Mouse (Mus musculus): Measurements from ENCODE around the gene Fam117a. TPM values are rescaled to one million over a fixed set of nuclear protein-coding genes. Genes with fewer than 3 reads are reported as not detected.

Gene Fam117a
- 19.2 and 20.9 TPM in 2 replicates for polyA plus RNA-seq (2016; fragmentation: Nextera tagmentation; extraction: Ambion mirVana)

DNA sequence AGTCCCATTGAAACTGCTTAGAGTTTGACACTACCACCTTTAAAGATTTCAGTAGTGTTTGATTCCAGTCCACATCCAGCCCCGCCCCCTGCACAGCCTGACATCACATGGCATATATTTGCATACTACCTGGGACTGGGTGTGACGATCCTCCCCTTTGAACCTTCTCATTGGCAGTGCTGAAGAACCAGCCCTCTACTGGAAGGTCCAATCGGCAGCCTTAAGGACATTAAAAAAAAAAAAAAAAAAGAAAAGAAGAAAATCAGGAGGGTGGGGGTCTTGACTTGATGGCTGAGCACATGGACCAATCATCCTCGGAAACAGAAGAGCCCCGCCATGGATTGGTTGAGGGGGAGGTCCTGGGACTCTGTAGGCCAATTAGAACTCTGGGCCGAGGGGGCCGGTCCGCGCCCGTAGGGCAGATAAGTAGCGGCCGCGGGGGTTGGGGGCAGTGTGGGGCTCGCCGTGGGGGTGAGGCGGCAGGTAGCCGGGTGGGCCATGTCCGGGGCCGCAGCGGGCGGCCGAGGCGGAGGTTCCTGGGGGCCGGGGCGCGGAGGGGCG is at the start of gene Fam117a:
Gene Fam117a, plus strand, starts transcription at position 451 of the 561 bp plus-strand sequence.
- H3K4me3 ChIP-seq (replicated peaks), result peak within 1 kb of the TSS; percentile 91
- no peaks in the 10 kb centered on the region for H3K36me3 ChIP-seq
- peaks cover 31% of the 10 kb centered on the region for H3K4me1 ChIP-seq (replicated peaks)
- ATAC-seq (ENCODE audit: insufficient number of reproducible peaks, insufficient read depth, low FRiP score, low TSS enrichment, low read depth), result peak; percentile 97
- peak within 1 kb of the TSS; percentile 92 for H3K9ac ChIP-seq (replicated peaks)
- no peaks in the 10 kb centered on the region for H3K27me3 ChIP-seq
- under 1% methylated on average over 15 of the region's 27 CpGs for WGBS
- no peaks in the 10 kb centered on the region for H3K9me3 ChIP-seq
- peak within 1 kb of the TSS; percentile 75 for H3K4me2 ChIP-seq
- peak within 1 kb of the TSS; percentile 81; the same call in 1 of the 2 replicates for H3K27ac ChIP-seq

DNA sequence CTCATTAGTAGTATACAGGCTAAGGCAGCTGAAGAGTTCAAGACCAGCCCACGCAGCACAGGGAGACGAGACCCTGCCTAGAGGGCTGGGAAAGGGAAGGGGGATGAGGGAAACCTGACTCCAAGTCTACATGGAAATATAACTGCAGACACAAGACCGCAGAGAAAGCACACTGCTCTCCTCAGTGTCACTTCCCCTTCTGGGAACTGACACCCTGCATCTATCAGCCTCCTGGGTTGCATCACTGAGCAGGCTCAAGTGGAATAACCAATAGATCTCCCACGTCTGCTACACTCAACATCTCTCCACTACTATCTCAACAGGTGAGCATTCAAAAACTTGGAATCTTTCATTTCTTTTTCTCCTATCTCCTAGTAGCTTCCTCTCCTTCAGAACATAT is 44.8 kb upstream of the Fam117a start:
- 83% methylated on average over 4 of the region's 4 CpGs for WGBS
- Histone ChIP-seq H3K27ac (no peak overlapping the region), H3K36me3 (peaks cover 90% of the 10 kb centered on the region)

DNA sequence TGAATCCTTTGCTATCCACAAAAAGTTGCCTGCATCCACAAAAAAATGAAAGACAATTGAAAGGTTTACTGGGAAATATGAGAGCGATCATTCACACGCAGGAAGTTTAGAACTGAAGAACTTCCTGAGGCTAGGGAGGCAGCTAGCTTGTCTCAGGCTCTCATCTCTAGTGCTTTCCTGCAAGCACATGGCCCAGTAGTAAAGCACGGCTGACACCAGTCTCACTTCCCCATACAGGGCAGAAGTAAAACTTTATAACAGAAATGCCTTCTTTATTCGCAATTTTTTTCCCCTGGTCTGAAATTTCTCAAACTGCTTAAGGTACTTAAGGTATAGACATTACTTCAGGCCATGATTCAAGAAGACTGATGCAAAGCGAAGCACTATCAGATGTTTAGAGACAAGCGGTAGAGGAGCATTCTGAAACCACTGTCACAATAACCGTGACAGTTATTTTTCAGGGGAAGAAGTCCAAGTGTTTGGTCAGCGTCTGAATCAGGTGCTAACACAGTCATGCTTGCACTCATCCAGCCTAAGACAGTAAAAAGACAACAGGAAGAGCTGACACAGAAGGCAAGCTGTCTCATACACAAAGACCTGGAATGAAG is 43.7 kb upstream of the Fam117a start:
- peaks cover 91% of the 10 kb centered on the region for H3K36me3 ChIP-seq
- no peak overlapping the region for H3K27ac ChIP-seq
- H3K9me3 ChIP-seq, result no peaks in the 10 kb centered on the region
- WGBS, result 90% methylated on average over 8 of the region's 8 CpGs
- H3K4me3 ChIP-seq (replicated peaks), result no peak overlapping the region
- H3K4me2 ChIP-seq, result no peak overlapping the region
- no peaks in the 10 kb centered on the region for H3K27me3 ChIP-seq
- no peaks in the 10 kb centered on the region for H3K4me1 ChIP-seq (replicated peaks)
- ATAC-seq (ENCODE audit: insufficient number of reproducible peaks, insufficient read depth, low FRiP score, low TSS enrichment, low read depth), result no peak
- H3K9ac ChIP-seq (replicated peaks), result no peak overlapping the region

More for the DNA sequence above, 44.8 kb upstream of the Fam117a start:
- no peak for ATAC-seq (ENCODE audit: insufficient number of reproducible peaks, insufficient read depth, low FRiP score, low TSS enrichment, low read depth)
- no peaks in the 10 kb centered on the region for H3K27me3 ChIP-seq
- H3K9ac ChIP-seq (replicated peaks), result no peak overlapping the region
- H3K4me2 ChIP-seq, result no peak overlapping the region
- no peaks in the 10 kb centered on the region for H3K4me1 ChIP-seq (replicated peaks)
- no peak overlapping the region for H3K4me3 ChIP-seq (replicated peaks)
- H3K9me3 ChIP-seq, result no peaks in the 10 kb centered on the region

DNA sequence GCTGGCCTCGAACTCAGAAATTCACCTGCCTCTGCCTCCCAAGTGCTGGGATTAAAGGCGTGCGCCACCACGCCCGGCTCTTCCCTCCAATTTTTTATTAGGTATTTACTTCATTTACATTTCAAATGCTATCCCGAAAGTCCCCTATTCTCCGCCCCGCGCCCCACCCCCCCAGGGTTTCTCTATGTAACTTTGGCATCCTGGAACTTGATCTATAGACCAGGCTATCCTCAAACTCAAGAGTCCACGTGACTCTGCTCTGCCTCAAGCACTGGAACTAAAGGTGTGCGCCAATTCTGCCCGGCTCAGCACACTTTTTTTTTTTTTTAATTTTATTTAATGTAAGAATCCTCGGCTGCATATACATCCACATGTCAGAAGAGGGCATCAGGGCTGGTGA is 41.1 kb upstream of the Fam117a start:
- H3K27me3 ChIP-seq, result no peaks in the 10 kb centered on the region
- H3K36me3 ChIP-seq, result peaks cover 90% of the 10 kb centered on the region
- no peak overlapping the region for H3K4me3 ChIP-seq (replicated peaks)
- 95% methylated on average over 13 of the region's 13 CpGs for WGBS
- no peak overlapping the region for H3K4me2 ChIP-seq
- no peaks in the 10 kb centered on the region for H3K9me3 ChIP-seq
- H3K27ac ChIP-seq, result no peak overlapping the region
- H3K4me1 ChIP-seq (replicated peaks), result no peaks in the 10 kb centered on the region
- H3K9ac ChIP-seq (replicated peaks), result no peak overlapping the region
- no peak for ATAC-seq (ENCODE audit: insufficient number of reproducible peaks, insufficient read depth, low FRiP score, low TSS enrichment, low read depth)

DNA sequence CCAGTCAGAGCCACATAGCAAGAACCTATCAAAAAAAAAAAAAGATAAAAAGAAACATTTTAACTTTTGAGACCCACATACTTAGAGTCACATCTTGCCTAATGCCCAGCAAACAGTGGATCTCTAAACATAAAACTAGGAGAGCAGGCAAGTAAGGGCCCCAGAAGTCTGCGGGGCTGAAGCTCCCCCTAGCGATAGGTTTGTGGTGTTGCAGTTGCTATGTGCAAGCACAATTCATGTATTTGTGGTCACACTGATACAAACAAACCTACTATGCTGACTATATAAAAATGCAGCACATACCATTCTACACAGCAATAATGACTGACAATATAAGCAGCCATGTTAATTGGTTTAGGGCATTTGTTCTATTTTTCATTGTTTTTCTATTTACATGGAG is 38.7 kb upstream of the Fam117a start:
- peaks cover 90% of the 10 kb centered on the region for H3K36me3 ChIP-seq
- ATAC-seq (ENCODE audit: insufficient number of reproducible peaks, insufficient read depth, low FRiP score, low TSS enrichment, low read depth), result no peak
- 34% methylated on average over 2 of the region's 2 CpGs for WGBS
- H3K4me1 ChIP-seq (replicated peaks), result no peaks in the 10 kb centered on the region
- H3K27ac ChIP-seq, result no peak overlapping the region
- no peak overlapping the region for H3K9ac ChIP-seq (replicated peaks)
- no peaks in the 10 kb centered on the region for H3K9me3 ChIP-seq
- no peak overlapping the region for H3K4me2 ChIP-seq
- H3K27me3 ChIP-seq, result no peaks in the 10 kb centered on the region
- no peak overlapping the region for H3K4me3 ChIP-seq (replicated peaks)

DNA sequence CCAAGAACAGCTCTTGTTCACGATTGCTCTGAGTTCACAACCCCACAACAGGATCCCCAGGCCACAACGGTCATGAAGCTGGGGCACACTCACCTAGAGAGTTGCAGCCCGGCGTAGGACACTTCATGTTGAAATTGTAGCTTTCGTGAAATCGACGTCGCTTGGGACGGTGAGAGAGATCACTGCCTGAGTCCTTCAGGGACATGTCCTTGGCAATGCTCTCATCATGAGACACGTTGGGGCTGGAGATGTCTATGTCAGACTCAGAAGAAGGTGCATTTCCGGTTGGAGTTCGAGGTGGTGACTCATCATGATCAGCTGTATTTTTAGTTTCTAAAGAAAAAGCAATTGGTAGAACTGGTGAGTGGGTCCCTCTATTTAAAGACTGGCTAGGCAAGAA is 36.9 kb upstream of the Fam117a start:
- Histone ChIP-seq H3K4me2 (no peak overlapping the region), H3K4me3 (replicated peaks) (no peak overlapping the region), H3K27me3 (no peaks in the 10 kb centered on the region), H3K27ac (no peak overlapping the region), H3K36me3 (peaks cover 90% of the 10 kb centered on the region), H3K9me3 (no peaks in the 10 kb centered on the region), H3K4me1 (replicated peaks) (no peaks in the 10 kb centered on the region), H3K9ac (replicated peaks) (no peak overlapping the region)
- WGBS, result 93% methylated on average over 12 of the region's 12 CpGs
- ATAC-seq (ENCODE audit: insufficient number of reproducible peaks, insufficient read depth, low FRiP score, low TSS enrichment, low read depth), result no peak

DNA sequence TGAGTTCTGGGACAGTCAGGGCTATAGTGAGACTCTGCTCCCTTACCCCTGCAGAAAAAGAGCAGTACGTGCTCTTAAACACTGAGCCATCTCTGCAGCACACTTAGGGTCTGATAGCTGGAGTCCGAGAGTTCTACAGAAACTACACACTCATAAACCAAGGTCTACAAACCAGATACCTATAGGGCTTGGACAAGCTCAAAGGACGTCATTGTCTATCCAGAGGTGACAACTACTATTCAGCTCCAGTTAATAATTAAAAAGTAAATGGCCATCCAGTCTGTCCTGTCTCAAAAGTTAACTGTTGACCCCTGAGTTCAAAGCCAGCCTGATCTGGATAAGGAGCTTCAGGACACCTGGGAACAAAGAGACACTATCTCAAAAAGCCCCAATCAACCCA is 35.0 kb upstream of the Fam117a start:
- Histone ChIP-seq H3K9ac (replicated peaks) (no peak overlapping the region), H3K4me3 (replicated peaks) (no peak overlapping the region), H3K27me3 (no peaks in the 10 kb centered on the region), H3K9me3 (no peaks in the 10 kb centered on the region), H3K27ac (no peak overlapping the region), H3K4me2 (no peak overlapping the region), H3K36me3 (peaks cover 95% of the 10 kb centered on the region), H3K4me1 (replicated peaks) (no peaks in the 10 kb centered on the region)
- 95% methylated on average over 3 of the region's 3 CpGs for WGBS
- no peak for ATAC-seq (ENCODE audit: insufficient number of reproducible peaks, insufficient read depth, low FRiP score, low TSS enrichment, low read depth)

DNA sequence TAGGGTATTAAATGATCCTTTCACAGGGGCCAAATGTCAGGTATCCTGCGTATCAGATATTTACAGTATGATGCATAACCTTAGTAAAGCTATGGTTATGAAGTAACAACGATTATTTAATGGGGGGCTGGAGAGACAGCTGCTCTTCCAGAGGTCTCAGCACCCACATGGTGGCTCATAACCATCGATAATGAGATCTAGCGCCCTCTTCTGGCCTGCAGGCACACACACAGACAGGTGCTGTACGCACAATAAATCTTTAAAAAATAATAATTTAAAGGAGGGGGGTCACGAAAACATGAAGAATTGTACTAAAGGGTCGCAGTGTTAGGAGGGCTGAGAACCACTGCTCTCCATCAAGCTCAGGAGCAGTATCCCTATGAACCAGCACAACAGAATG is 31.2 kb upstream of the Fam117a start:
- Histone ChIP-seq H3K4me1 (replicated peaks) (peaks cover 11% of the 10 kb centered on the region), H3K36me3 (peaks cover 57% of the 10 kb centered on the region), H3K27ac (no peak overlapping the region), H3K4me2 (no peak overlapping the region), H3K27me3 (no peaks in the 10 kb centered on the region), H3K9me3 (no peaks in the 10 kb centered on the region), H3K4me3 (replicated peaks) (no peak overlapping the region), H3K9ac (replicated peaks) (no peak overlapping the region)
- WGBS, result 89% methylated on average over 7 of the region's 7 CpGs
- ATAC-seq (ENCODE audit: insufficient number of reproducible peaks, insufficient read depth, low FRiP score, low TSS enrichment, low read depth), result no peak

DNA sequence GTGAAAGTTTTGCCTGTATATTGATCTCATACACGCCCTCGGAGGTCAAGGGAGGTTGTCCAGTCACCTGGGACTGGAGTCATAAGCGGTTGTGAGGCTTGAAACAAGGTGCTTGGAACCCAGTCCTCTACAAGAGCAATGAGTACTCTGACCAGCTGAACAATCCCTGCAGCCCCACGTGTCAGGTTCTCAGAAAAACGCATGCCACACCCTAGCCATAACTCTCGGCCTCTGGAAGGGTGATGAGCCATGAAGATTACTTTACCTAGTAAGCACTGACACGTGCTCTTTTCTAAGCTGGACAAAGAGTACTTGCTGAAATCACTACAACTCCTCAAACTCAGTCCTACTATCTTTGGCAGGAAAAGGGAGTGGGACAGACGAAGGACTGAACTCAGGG is 29.3 kb upstream of the Fam117a start:
- no peak overlapping the region for H3K4me3 ChIP-seq (replicated peaks)

DNA sequence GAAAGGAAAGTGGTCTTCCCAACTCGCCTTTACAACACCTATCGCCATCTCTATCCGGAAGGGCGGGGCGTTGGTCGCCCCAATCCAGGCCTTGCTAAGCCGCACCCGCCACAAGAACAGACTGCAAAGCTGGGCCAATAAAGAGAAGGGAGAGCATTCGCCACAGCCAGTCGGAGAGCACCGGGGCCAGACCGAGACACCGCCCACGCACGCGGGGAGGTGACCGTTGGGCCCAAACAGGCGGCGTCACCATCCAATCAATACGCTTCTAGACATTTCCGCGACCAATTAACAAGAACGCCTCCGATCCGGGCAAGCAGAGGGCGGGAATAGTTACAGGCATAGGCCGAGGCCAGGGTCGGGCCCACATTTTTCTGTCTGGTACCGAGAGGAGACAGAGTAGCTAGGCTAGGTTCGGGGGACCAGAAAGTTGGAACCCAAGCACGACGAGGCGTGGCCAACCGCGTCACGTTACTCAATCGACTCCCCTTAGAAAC is 27.3 kb upstream of the Fam117a start:
- WGBS, result under 1% methylated on average over 37 of the region's 37 CpGs
- peak overlapping the region; percentile 85 for H3K4me3 ChIP-seq (replicated peaks)
- peak; percentile 96 for ATAC-seq (ENCODE audit: insufficient number of reproducible peaks, insufficient read depth, low FRiP score, low TSS enrichment, low read depth)
- no peaks in the 10 kb centered on the region for H3K9me3 ChIP-seq
- peak overlapping the region; percentile 82 for H3K4me2 ChIP-seq
- peak overlapping the region; percentile 95 for H3K27ac ChIP-seq
- H3K36me3 ChIP-seq, result peaks cover 18% of the 10 kb centered on the region
- no peaks in the 10 kb centered on the region for H3K27me3 ChIP-seq
- H3K4me1 ChIP-seq (replicated peaks), result peaks cover 18% of the 10 kb centered on the region
- H3K9ac ChIP-seq (replicated peaks), result peak overlapping the region; percentile 93

More for the DNA sequence above, 29.3 kb upstream of the Fam117a start:
- Histone ChIP-seq H3K4me1 (replicated peaks) (peaks cover 18% of the 10 kb centered on the region), H3K9ac (replicated peaks) (0 out of 2 replicates have a peak overlapping the region, but pooled peaks have one; percentile 4), H3K36me3 (peaks cover 38% of the 10 kb centered on the region), H3K9me3 (no peaks in the 10 kb centered on the region), H3K4me2 (no peak overlapping the region), H3K27ac (no peak overlapping the region), H3K27me3 (no peaks in the 10 kb centered on the region)
- ATAC-seq (ENCODE audit: insufficient number of reproducible peaks, insufficient read depth, low FRiP score, low TSS enrichment, low read depth), result no peak
- 87% methylated on average over 8 of the region's 8 CpGs for WGBS

DNA sequence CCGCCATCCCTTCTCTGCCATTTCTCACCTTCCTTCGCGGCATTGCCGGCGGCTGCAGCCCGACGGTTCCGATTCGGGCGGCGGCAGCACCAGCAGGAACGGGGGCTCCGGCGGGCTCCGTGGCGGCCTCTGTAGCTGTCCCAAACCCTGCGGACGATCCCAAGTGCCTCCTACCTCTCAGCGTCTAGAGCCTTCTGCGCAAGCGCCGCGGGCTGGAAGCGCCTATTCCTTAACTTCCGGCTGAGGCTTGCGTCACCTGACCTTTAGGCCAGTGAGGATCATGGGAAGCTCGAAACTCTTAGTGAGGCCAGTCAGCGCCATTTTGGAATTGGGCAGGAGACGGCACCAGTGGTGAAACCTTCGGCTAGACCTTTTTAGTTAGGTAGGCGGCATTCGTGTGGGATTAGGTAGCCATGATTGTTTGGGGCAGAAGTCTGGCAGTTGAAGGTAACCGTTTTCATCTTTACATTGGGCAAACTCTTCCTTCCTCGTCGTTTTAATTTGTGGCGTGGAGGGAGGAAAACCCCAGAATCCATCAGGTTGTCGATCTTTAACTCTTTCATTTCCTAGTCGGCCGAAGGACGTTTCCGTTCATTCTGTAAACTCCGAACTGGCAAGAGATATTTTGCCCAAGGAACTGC is 26.7 kb upstream of the Fam117a start, which contains the start of gene Kat7:
Gene Kat7, minus strand, starts transcription at position 240 of the 641 bp plus-strand sequence.
- H3K4me3 ChIP-seq (replicated peaks), result peak within 1 kb of the TSS; percentile 85
- peak within 1 kb of the TSS; percentile 82 for H3K4me2 ChIP-seq
- H3K36me3 ChIP-seq, result peaks cover 14% of the 10 kb centered on the region
- no peaks in the 10 kb centered on the region for H3K27me3 ChIP-seq
- peak within 1 kb of the TSS; percentile 95 for H3K27ac ChIP-seq
- under 1% methylated on average over 42 of the region's 42 CpGs for WGBS
- peak within 1 kb of the TSS; percentile 93 for H3K9ac ChIP-seq (replicated peaks)
- peaks cover 18% of the 10 kb centered on the region for H3K4me1 ChIP-seq (replicated peaks)
- no peaks in the 10 kb centered on the region for H3K9me3 ChIP-seq
- peak; percentile 93 for ATAC-seq (ENCODE audit: insufficient number of reproducible peaks, insufficient read depth, low FRiP score, low TSS enrichment, low read depth)
